Mouse (Mus musculus) adrenal gland, adult 8-10 months (tissue): Measurements from ENCODE around the gene Nrp1. TPM values are rescaled to one million over a fixed set of nuclear protein-coding genes. Genes with fewer than 3 reads are reported as not detected.

Experiments
- microRNA-seq, 2 experiments: library from miRNA; unstranded; fragments of <30 nt; microRNA quantifications; one replicate each; pipeline ENCODE4 v1.2.0; 2022
- total RNA-seq, 4 experiments: library from RNA; stranded (reverse); gene quantifications; 2 replicates each; pipeline ENCODE4 v1.2.4; 2022

Gene Nrp1
- total RNA-seq, 4 experiments from 2014 or later, result 70.0 to 135 (median 99.1) TPM

Small RNA genes lying within 50 kb of the gene (microRNA-seq; reads per million reads assigned to microRNA genes)
- 0.17 to 0.70 reads per million in 2 experiments for gene Mir1903
